Mouse (Mus musculus): Measurements from ENCODE around the gene Efhc1.

- TF ChIP-seq POLR2A (IDR thresholded peaks at IDR 0.05; ENCODE audit: low read depth, low read length) (no peak), CTCF (IDR thresholded peaks at IDR 0.05; ENCODE audit: extremely low read depth, insufficient read depth, insufficient read length, insufficient replicate concordance) (no peak)
These were observed 29.1 kb downstream of the Efhc1 start for GRCm38 (mm10) chr1:20980553-20980952.
